Mouse (Mus musculus): ENCODE data around the gene Shank3. TPM values are rescaled to one million over a fixed set of nuclear protein-coding genes. Genes with fewer than 3 reads are reported as not detected.
A peak's percentile ranks its signal among the peaks of the same experiment; 100 is the strongest.

Shank3 gene
- polyA plus RNA-seq, 1 experiment from 2014 or later: 2.0 TPM

- Histone ChIP-seq H3K27ac (replicated peaks) (no peak overlapping the region), H3K4me2 (no peak overlapping the region), H3K4me3 (no peak overlapping the region), H3K27me3 (replicated peaks) (peaks cover 31% of the 10 kb centered on the region), H3K9me3 (no peaks in the 10 kb centered on the region), H3K9ac (no peak overlapping the region), H3K4me1 (0 out of 2 replicates have a peak, but pooled peaks cover 5% of the 10 kb centered on the region), H3K36me3 (peaks cover 20% of the 10 kb centered on the region)
- WGBS: 86% methylated on average over 10 of the region's 10 CpGs
- no peak for ATAC-seq (ENCODE audit: extremely low read depth, insufficient number of reproducible peaks, low FRiP score, low TSS enrichment)
These were observed 34.4 kb downstream of the Shank3 start for GRCm38 (mm10) chr15:89533843-89534207.

GRCm38 (mm10) chr15:89544171-89544570 lies 44.7 kb downstream of the Shank3 start:
- peaks cover 18% of the 10 kb centered on the region for H3K4me1 ChIP-seq
- peaks cover 43% of the 10 kb centered on the region for H3K36me3 ChIP-seq
- H3K4me3 ChIP-seq: no peak overlapping the region
- no peak overlapping the region for H3K9ac ChIP-seq
- H3K9me3 ChIP-seq: no peaks in the 10 kb centered on the region
- 79% methylated on average over 7 of the region's 7 CpGs for WGBS
- ATAC-seq (ENCODE audit: extremely low read depth, insufficient number of reproducible peaks, low FRiP score, low TSS enrichment): no peak
- H3K27ac ChIP-seq (replicated peaks): no peak overlapping the region
- peaks cover 29% of the 10 kb centered on the region for H3K27me3 ChIP-seq (replicated peaks)
- no peak overlapping the region for H3K4me2 ChIP-seq

- Histone ChIP-seq H3K9ac (peak overlapping the region; percentile 60), H3K4me3 (peak overlapping the region; percentile 48), H3K4me1 (peaks cover 18% of the 10 kb centered on the region), H3K9me3 (no peaks in the 10 kb centered on the region), H3K27ac (replicated peaks) (no peak overlapping the region), H3K4me2 (peak overlapping the region; percentile 77), H3K27me3 (replicated peaks) (peaks cover 45% of the 10 kb centered on the region), H3K36me3 (peaks cover 42% of the 10 kb centered on the region)
- ATAC-seq (ENCODE audit: extremely low read depth, insufficient number of reproducible peaks, low FRiP score, low TSS enrichment): no peak
- 45% methylated on average over 8 of the region's 8 CpGs for WGBS
These were observed 47.9 kb downstream of the Shank3 start for GRCm38 (mm10) chr15:89547321-89547720.

- peak overlapping the region; percentile 60 for H3K9ac ChIP-seq
- H3K36me3 ChIP-seq: peaks cover 42% of the 10 kb centered on the region
- H3K27ac ChIP-seq (replicated peaks): no peak overlapping the region
- H3K9me3 ChIP-seq: no peaks in the 10 kb centered on the region
- peak overlapping the region; percentile 48 for H3K4me3 ChIP-seq
- WGBS: 24% methylated on average over 57 of the region's 58 CpGs
- peaks cover 18% of the 10 kb centered on the region for H3K4me1 ChIP-seq
- peaks cover 45% of the 10 kb centered on the region for H3K27me3 ChIP-seq (replicated peaks)
- ATAC-seq (ENCODE audit: extremely low read depth, insufficient number of reproducible peaks, low FRiP score, low TSS enrichment): 0 out of 2 replicates have a peak, but pooled peaks have one; percentile 21
- peak overlapping the region; percentile 77 for H3K4me2 ChIP-seq
These were observed 48.6 kb downstream of the Shank3 start for GRCm38 (mm10) chr15:89547824-89548601.

GRCm38 (mm10) chr15:89548837-89549236 lies 49.4 kb downstream of the Shank3 start:
- H3K27ac ChIP-seq (replicated peaks): no peak overlapping the region
- peak overlapping the region; percentile 60; the same call in 1 of the 2 replicates for H3K9ac ChIP-seq
- 47% methylated on average over 11 of the region's 11 CpGs for WGBS
- H3K27me3 ChIP-seq (replicated peaks): peaks cover 45% of the 10 kb centered on the region
- H3K4me2 ChIP-seq: peak overlapping the region; percentile 77
- no peak for ATAC-seq (ENCODE audit: extremely low read depth, insufficient number of reproducible peaks, low FRiP score, low TSS enrichment)
- peaks cover 33% of the 10 kb centered on the region for H3K36me3 ChIP-seq
- peak overlapping the region; percentile 48 for H3K4me3 ChIP-seq
- H3K9me3 ChIP-seq: no peaks in the 10 kb centered on the region
- peaks cover 18% of the 10 kb centered on the region for H3K4me1 ChIP-seq

- 87% methylated on average over 8 of the region's 8 CpGs for WGBS
- H3K36me3 ChIP-seq: peaks cover 31% of the 10 kb centered on the region
- H3K9ac ChIP-seq: no peak overlapping the region
- no peak for ATAC-seq (ENCODE audit: extremely low read depth, insufficient number of reproducible peaks, low FRiP score, low TSS enrichment)
- H3K4me2 ChIP-seq: no peak overlapping the region
- no peaks in the 10 kb centered on the region for H3K9me3 ChIP-seq
- H3K27me3 ChIP-seq (replicated peaks): peaks cover 57% of the 10 kb centered on the region
- no peak overlapping the region for H3K4me3 ChIP-seq
- peaks cover 18% of the 10 kb centered on the region for H3K4me1 ChIP-seq
- H3K27ac ChIP-seq (replicated peaks): no peak overlapping the region
These were observed 51.1 kb downstream of the Shank3 start for GRCm38 (mm10) chr15:89550506-89550905.

GRCm38 (mm10) chr15:89551733-89552132 lies 52.3 kb downstream of the Shank3 start:
- Histone ChIP-seq H3K9me3 (no peaks in the 10 kb centered on the region), H3K4me2 (no peak overlapping the region), H3K9ac (no peak overlapping the region), H3K27me3 (replicated peaks) (peaks cover 63% of the 10 kb centered on the region), H3K4me3 (no peak overlapping the region), H3K36me3 (peaks cover 22% of the 10 kb centered on the region), H3K27ac (replicated peaks) (no peak overlapping the region), H3K4me1 (peaks cover 26% of the 10 kb centered on the region)
- ATAC-seq (ENCODE audit: extremely low read depth, insufficient number of reproducible peaks, low FRiP score, low TSS enrichment): no peak
- 64% methylated on average over 1 of the region's 1 CpGs for WGBS

GRCm38 (mm10) chr15:89555591-89555990 lies 56.2 kb downstream of the Shank3 start:
- H3K4me1 ChIP-seq: peaks cover 29% of the 10 kb centered on the region
- no peak overlapping the region for H3K4me2 ChIP-seq
- H3K4me3 ChIP-seq: no peak overlapping the region
- 0 out of 2 replicates have a peak, but pooled peaks cover 10% of the 10 kb centered on the region for H3K36me3 ChIP-seq
- peaks cover 57% of the 10 kb centered on the region for H3K27me3 ChIP-seq (replicated peaks)
- no peak for ATAC-seq (ENCODE audit: extremely low read depth, insufficient number of reproducible peaks, low FRiP score, low TSS enrichment)
- WGBS: 82% methylated on average over 6 of the region's 6 CpGs
- H3K27ac ChIP-seq (replicated peaks): no peak overlapping the region
- no peaks in the 10 kb centered on the region for H3K9me3 ChIP-seq
- H3K9ac ChIP-seq: no peak overlapping the region

GRCm38 (mm10) chr15:89556401-89557178 lies 57.2 kb downstream of the Shank3 start:
- WGBS: 22% methylated on average over 23 of the region's 23 CpGs
- ATAC-seq (ENCODE audit: extremely low read depth, insufficient number of reproducible peaks, low FRiP score, low TSS enrichment): no peak
- peak overlapping the region; percentile 45 for H3K4me3 ChIP-seq
- peak overlapping the region; percentile 67 for H3K4me2 ChIP-seq
- H3K27me3 ChIP-seq (replicated peaks): peaks cover 56% of the 10 kb centered on the region
- H3K9me3 ChIP-seq: no peaks in the 10 kb centered on the region
- peaks cover 29% of the 10 kb centered on the region for H3K4me1 ChIP-seq
- peak overlapping the region; percentile 56 for H3K9ac ChIP-seq
- 0 out of 2 replicates have a peak, but pooled peaks cover 10% of the 10 kb centered on the region for H3K36me3 ChIP-seq
- no peak overlapping the region for H3K27ac ChIP-seq (replicated peaks)

GRCm38 (mm10) chr15:89557179-89557995 lies 58.0 kb downstream of the Shank3 start:
- no peak for ATAC-seq (ENCODE audit: extremely low read depth, insufficient number of reproducible peaks, low FRiP score, low TSS enrichment)
- Histone ChIP-seq H3K4me3 (peak overlapping the region; percentile 45), H3K27ac (replicated peaks) (no peak overlapping the region), H3K4me2 (peak overlapping the region; percentile 67), H3K9ac (peak overlapping the region; percentile 58), H3K36me3 (0 out of 2 replicates have a peak, but pooled peaks cover 6% of the 10 kb centered on the region), H3K9me3 (no peaks in the 10 kb centered on the region), H3K4me1 (peaks cover 29% of the 10 kb centered on the region), H3K27me3 (replicated peaks) (peaks cover 56% of the 10 kb centered on the region)
- 18% methylated on average over 36 of the region's 40 CpGs for WGBS

- peaks cover 56% of the 10 kb centered on the region for H3K27me3 ChIP-seq (replicated peaks)
These were observed 58.6 kb downstream of the Shank3 start for GRCm38 (mm10) chr15:89557996-89558390.

More at GRCm38 (mm10) chr15:89557996-89558390, 58.6 kb downstream of the Shank3 start:
- Histone ChIP-seq H3K27ac (replicated peaks) (no peak overlapping the region), H3K9ac (peak overlapping the region; percentile 58), H3K4me2 (peak overlapping the region; percentile 67), H3K4me1 (peaks cover 29% of the 10 kb centered on the region), H3K36me3 (0 out of 2 replicates have a peak, but pooled peaks cover 5% of the 10 kb centered on the region), H3K9me3 (no peaks in the 10 kb centered on the region), H3K4me3 (peak overlapping the region; percentile 45)
- ATAC-seq (ENCODE audit: extremely low read depth, insufficient number of reproducible peaks, low FRiP score, low TSS enrichment): no peak
- 18% methylated on average over 33 of the region's 34 CpGs for WGBS

All from heart, embryonic 13.5 days (tissue).